Mouse (Mus musculus): ENCODE results near the gene Magi3. TPM values are rescaled to one million over a fixed set of nuclear protein-coding genes. Genes with fewer than 3 reads are reported as not detected.
A peak's percentile ranks its signal among the peaks of the same experiment; 100 is the strongest.

Gene Magi3
- polyA plus RNA-seq, 1 experiment from 2014 or later: 7.1 TPM

GRCm38 (mm10) chr3:104160603-104161002, 59.6 kb downstream of the Magi3 start:
- H3K4me1 ChIP-seq (replicated peaks; ENCODE audit: control insufficient read depth, insufficient read depth, low read length): no peaks in the 10 kb centered on the region
- H3K9me3 ChIP-seq (ENCODE audit: control insufficient read depth, low read length): no peaks in the 10 kb centered on the region
- H3K27ac ChIP-seq: no peak overlapping the region
- no peaks in the 10 kb centered on the region for H3K36me3 ChIP-seq (replicated peaks; ENCODE audit: control insufficient read depth, insufficient read depth)
- no peak overlapping the region for H3K9ac ChIP-seq
- H3K4me2 ChIP-seq (replicated peaks): no peak overlapping the region
- ATAC-seq (ENCODE audit: low FRiP score): no peak
- 94% methylated on average over 6 of the region's 6 CpGs for WGBS
- no peak for DNase-seq (ENCODE audit: low spot score)
- no peaks in the 10 kb centered on the region for H3K27me3 ChIP-seq (ENCODE audit: control insufficient read depth, insufficient read depth, low read length)
- H3K4me3 ChIP-seq (replicated peaks; ENCODE audit: low read length): no peak overlapping the region

GRCm38 (mm10) chr3:104150146-104150545, 70.0 kb downstream of the Magi3 start:
- Histone ChIP-seq H3K27ac (no peak overlapping the region), H3K9me3 (ENCODE audit: control insufficient read depth, low read length) (no peaks in the 10 kb centered on the region), H3K36me3 (replicated peaks; ENCODE audit: control insufficient read depth, insufficient read depth) (no peaks in the 10 kb centered on the region), H3K4me3 (replicated peaks; ENCODE audit: low read length) (no peak overlapping the region), H3K9ac (no peak overlapping the region), H3K4me2 (replicated peaks) (no peak overlapping the region), H3K4me1 (replicated peaks; ENCODE audit: control insufficient read depth, insufficient read depth, low read length) (no peaks in the 10 kb centered on the region), H3K27me3 (ENCODE audit: control insufficient read depth, insufficient read depth, low read length) (no peaks in the 10 kb centered on the region)
- 77% methylated on average over 2 of the region's 2 CpGs for WGBS
- DNase-seq (ENCODE audit: low spot score) (no peak), ATAC-seq (ENCODE audit: low FRiP score) (no peak)

GRCm38 (mm10) chr3:104142376-104142775, 77.8 kb downstream of the Magi3 start:
- H3K9me3 ChIP-seq (ENCODE audit: control insufficient read depth, low read length): no peaks in the 10 kb centered on the region
- no peaks in the 10 kb centered on the region for H3K27me3 ChIP-seq (ENCODE audit: control insufficient read depth, insufficient read depth, low read length)
- H3K27ac ChIP-seq: no peak overlapping the region
- no peak overlapping the region for H3K4me2 ChIP-seq (replicated peaks)
- no peak for ATAC-seq (ENCODE audit: low FRiP score)
- H3K4me3 ChIP-seq (replicated peaks; ENCODE audit: low read length): no peak overlapping the region
- no peak overlapping the region for H3K9ac ChIP-seq
- H3K36me3 ChIP-seq (replicated peaks; ENCODE audit: control insufficient read depth, insufficient read depth): no peaks in the 10 kb centered on the region
- WGBS: 46% methylated on average over 4 of the region's 4 CpGs
- H3K4me1 ChIP-seq (replicated peaks; ENCODE audit: control insufficient read depth, insufficient read depth, low read length): no peaks in the 10 kb centered on the region
- DNase-seq (ENCODE audit: low spot score): no peak

GRCm38 (mm10) chr3:104138953-104139450, 81.2 kb downstream of the Magi3 start:
- no peaks in the 10 kb centered on the region for H3K4me1 ChIP-seq (replicated peaks; ENCODE audit: control insufficient read depth, insufficient read depth, low read length)
- no peak overlapping the region for H3K9ac ChIP-seq
- H3K27ac ChIP-seq: no peak overlapping the region
- no peaks in the 10 kb centered on the region for H3K9me3 ChIP-seq (ENCODE audit: control insufficient read depth, low read length)
- ATAC-seq (ENCODE audit: low FRiP score): peak; percentile 48; the same call in 1 of the 2 replicates
- H3K27me3 ChIP-seq (ENCODE audit: control insufficient read depth, insufficient read depth, low read length): no peaks in the 10 kb centered on the region
- no peak for DNase-seq (ENCODE audit: low spot score)
- H3K4me3 ChIP-seq (replicated peaks; ENCODE audit: low read length): no peak overlapping the region
- 90% methylated on average over 4 of the region's 4 CpGs for WGBS
- no peaks in the 10 kb centered on the region for H3K36me3 ChIP-seq (replicated peaks; ENCODE audit: control insufficient read depth, insufficient read depth)
- H3K4me2 ChIP-seq (replicated peaks): no peak overlapping the region

- no peak for DNase-seq (ENCODE audit: low spot score)
- Histone ChIP-seq H3K4me3 (replicated peaks; ENCODE audit: low read length) (no peak overlapping the region), H3K36me3 (replicated peaks; ENCODE audit: control insufficient read depth, insufficient read depth) (no peaks in the 10 kb centered on the region), H3K27ac (no peak overlapping the region), H3K4me2 (replicated peaks) (no peak overlapping the region), H3K9me3 (ENCODE audit: control insufficient read depth, low read length) (no peaks in the 10 kb centered on the region), H3K27me3 (ENCODE audit: control insufficient read depth, insufficient read depth, low read length) (no peaks in the 10 kb centered on the region), H3K4me1 (replicated peaks; ENCODE audit: control insufficient read depth, insufficient read depth, low read length) (no peaks in the 10 kb centered on the region), H3K9ac (no peak overlapping the region)
- 72% methylated on average over 1 of the region's 1 CpGs for WGBS
- no peak for ATAC-seq (ENCODE audit: low FRiP score)
Observed at GRCm38 (mm10) chr3:104125628-104126027, 94.5 kb downstream of the Magi3 start.

GRCm38 (mm10) chr3:104123846-104124245, 96.3 kb downstream of the Magi3 start:
- 100% methylated on average over 1 of the region's 1 CpGs for WGBS
- Histone ChIP-seq H3K9me3 (ENCODE audit: control insufficient read depth, low read length) (no peaks in the 10 kb centered on the region), H3K4me3 (replicated peaks; ENCODE audit: low read length) (no peak overlapping the region), H3K4me1 (replicated peaks; ENCODE audit: control insufficient read depth, insufficient read depth, low read length) (no peaks in the 10 kb centered on the region), H3K4me2 (replicated peaks) (no peak overlapping the region), H3K36me3 (replicated peaks; ENCODE audit: control insufficient read depth, insufficient read depth) (no peaks in the 10 kb centered on the region), H3K27ac (no peak overlapping the region), H3K9ac (no peak overlapping the region), H3K27me3 (ENCODE audit: control insufficient read depth, insufficient read depth, low read length) (no peaks in the 10 kb centered on the region)
- no peak for ATAC-seq (ENCODE audit: low FRiP score)
- DNase-seq (ENCODE audit: low spot score): no peak

GRCm38 (mm10) chr3:104109478-104109877, 110.7 kb downstream of the Magi3 start:
- no peak for DNase-seq (ENCODE audit: low spot score)
- no peak for ATAC-seq (ENCODE audit: low FRiP score)
- Histone ChIP-seq H3K36me3 (replicated peaks; ENCODE audit: control insufficient read depth, insufficient read depth) (no peaks in the 10 kb centered on the region), H3K4me2 (replicated peaks) (no peak overlapping the region), H3K9me3 (ENCODE audit: control insufficient read depth, low read length) (no peaks in the 10 kb centered on the region), H3K4me3 (replicated peaks; ENCODE audit: low read length) (no peak overlapping the region), H3K9ac (no peak overlapping the region), H3K4me1 (replicated peaks; ENCODE audit: control insufficient read depth, insufficient read depth, low read length) (no peaks in the 10 kb centered on the region), H3K27me3 (ENCODE audit: control insufficient read depth, insufficient read depth, low read length) (no peaks in the 10 kb centered on the region), H3K27ac (no peak overlapping the region)
- WGBS: 82% methylated on average over 3 of the region's 3 CpGs

GRCm38 (mm10) chr3:104104942-104105341, 115.2 kb downstream of the Magi3 start:
- Histone ChIP-seq H3K4me3 (replicated peaks; ENCODE audit: low read length) (no peak overlapping the region), H3K36me3 (replicated peaks; ENCODE audit: control insufficient read depth, insufficient read depth) (no peaks in the 10 kb centered on the region), H3K27me3 (ENCODE audit: control insufficient read depth, insufficient read depth, low read length) (no peaks in the 10 kb centered on the region), H3K4me1 (replicated peaks; ENCODE audit: control insufficient read depth, insufficient read depth, low read length) (no peaks in the 10 kb centered on the region), H3K9me3 (ENCODE audit: control insufficient read depth, low read length) (no peaks in the 10 kb centered on the region), H3K4me2 (replicated peaks) (no peak overlapping the region), H3K9ac (no peak overlapping the region), H3K27ac (no peak overlapping the region)
- 65% methylated on average over 1 of the region's 1 CpGs for WGBS
- ATAC-seq (ENCODE audit: low FRiP score) (no peak), DNase-seq (ENCODE audit: low spot score) (no peak)

- Histone ChIP-seq H3K36me3 (replicated peaks; ENCODE audit: control insufficient read depth, insufficient read depth) (no peaks in the 10 kb centered on the region), H3K27ac (no peak overlapping the region), H3K9ac (no peak overlapping the region), H3K4me3 (replicated peaks; ENCODE audit: low read length) (no peak overlapping the region), H3K27me3 (ENCODE audit: control insufficient read depth, insufficient read depth, low read length) (no peaks in the 10 kb centered on the region), H3K9me3 (ENCODE audit: control insufficient read depth, low read length) (no peaks in the 10 kb centered on the region), H3K4me1 (replicated peaks; ENCODE audit: control insufficient read depth, insufficient read depth, low read length) (no peaks in the 10 kb centered on the region), H3K4me2 (replicated peaks) (no peak overlapping the region)
- DNase-seq (ENCODE audit: low spot score) (no peak), ATAC-seq (ENCODE audit: low FRiP score) (no peak)
- WGBS: 88% methylated on average over 3 of the region's 3 CpGs
Observed at GRCm38 (mm10) chr3:104101721-104102120, 118.5 kb downstream of the Magi3 start.

- DNase-seq (ENCODE audit: low spot score) (no peak), ATAC-seq (ENCODE audit: low FRiP score) (no peak)
- H3K4me1 ChIP-seq (replicated peaks; ENCODE audit: control insufficient read depth, insufficient read depth, low read length): no peaks in the 10 kb centered on the region
- H3K9ac ChIP-seq: no peak overlapping the region
- no peak overlapping the region for H3K27ac ChIP-seq
- H3K4me2 ChIP-seq (replicated peaks): no peak overlapping the region
- no peaks in the 10 kb centered on the region for H3K36me3 ChIP-seq (replicated peaks; ENCODE audit: control insufficient read depth, insufficient read depth)
- no peak overlapping the region for H3K4me3 ChIP-seq (replicated peaks; ENCODE audit: low read length)
- H3K9me3 ChIP-seq (ENCODE audit: control insufficient read depth, low read length): no peaks in the 10 kb centered on the region
- no peaks in the 10 kb centered on the region for H3K27me3 ChIP-seq (ENCODE audit: control insufficient read depth, insufficient read depth, low read length)
Observed at GRCm38 (mm10) chr3:104101249-104101648, 118.9 kb downstream of the Magi3 start.

Data from hindbrain, embryonic 14.5 days (tissue).